Mouse (Mus musculus): ENCODE measurements around the gene Pidd1. TPM values are rescaled to one million over a fixed set of nuclear protein-coding genes. Genes with fewer than 3 reads are reported as not detected.

Pidd1 gene
- polyA plus RNA-seq, 1 experiment from 2014 or later: 12.0 TPM

DNA sequence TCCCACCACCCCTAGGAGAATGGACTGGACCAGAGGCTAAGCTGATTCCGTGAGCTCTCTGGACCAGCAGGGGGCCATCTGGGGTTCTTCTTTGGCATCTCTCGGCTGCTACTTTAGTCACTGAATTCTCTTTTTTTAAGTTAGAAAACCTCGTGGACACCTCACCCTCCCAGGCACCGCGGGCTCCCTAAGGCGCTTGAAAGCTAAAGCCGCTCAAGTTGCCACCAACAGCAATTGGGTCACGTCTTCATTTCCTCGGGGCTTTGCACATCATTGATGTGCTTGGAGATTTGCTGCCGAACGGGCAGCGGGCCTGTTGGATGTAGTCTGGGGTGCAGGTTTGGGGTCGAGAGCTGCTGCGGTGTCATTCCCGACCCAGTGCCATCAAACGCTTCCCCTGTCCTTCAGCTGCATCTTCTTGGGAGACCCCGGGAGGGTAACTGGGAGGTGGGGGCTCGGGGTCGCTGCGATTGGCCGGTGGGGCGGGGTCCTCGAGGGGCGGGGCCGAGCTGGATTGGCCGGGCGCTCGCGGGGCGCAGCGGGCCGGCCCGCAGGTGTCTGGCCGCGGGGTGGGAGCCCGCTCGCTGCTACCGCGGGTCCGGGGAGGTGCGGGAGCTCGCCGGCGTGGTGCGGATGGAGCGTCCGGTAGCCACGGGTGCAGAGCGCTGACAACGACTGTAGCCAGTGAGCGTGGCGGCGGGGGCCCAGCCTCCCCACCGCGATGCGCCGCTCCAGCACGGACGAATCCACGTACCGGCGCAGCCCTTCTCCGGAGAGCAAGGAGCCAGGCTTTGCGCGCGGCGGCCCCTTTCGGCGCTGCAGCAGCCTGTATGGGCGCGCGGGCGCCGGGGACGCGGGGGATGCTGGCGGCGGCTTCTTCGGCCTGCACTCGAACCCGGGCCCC lies 37.9 kb upstream of the Pidd1 start:
- H3K27me3 ChIP-seq (replicated peaks): peaks cover 13% of the 10 kb centered on the region
- H3K27ac ChIP-seq (ENCODE audit: poor library complexity, severe bottlenecking): no peak overlapping the region
- H3K4me3 ChIP-seq: peak overlapping the region; percentile 59
- under 1% methylated on average over 73 of the region's 81 CpGs for WGBS
- peak overlapping the region; percentile 98 for H3K4me2 ChIP-seq
- ATAC-seq (ENCODE audit: insufficient number of reproducible peaks, low FRiP score): peak; percentile 9; the same call in 1 of the 2 replicates
- H3K9ac ChIP-seq: peak overlapping the region; percentile 80
- H3K36me3 ChIP-seq: no peaks in the 10 kb centered on the region
- peaks cover 56% of the 10 kb centered on the region for H3K4me1 ChIP-seq (replicated peaks)
- no peaks in the 10 kb centered on the region for H3K9me3 ChIP-seq (replicated peaks)

DNA sequence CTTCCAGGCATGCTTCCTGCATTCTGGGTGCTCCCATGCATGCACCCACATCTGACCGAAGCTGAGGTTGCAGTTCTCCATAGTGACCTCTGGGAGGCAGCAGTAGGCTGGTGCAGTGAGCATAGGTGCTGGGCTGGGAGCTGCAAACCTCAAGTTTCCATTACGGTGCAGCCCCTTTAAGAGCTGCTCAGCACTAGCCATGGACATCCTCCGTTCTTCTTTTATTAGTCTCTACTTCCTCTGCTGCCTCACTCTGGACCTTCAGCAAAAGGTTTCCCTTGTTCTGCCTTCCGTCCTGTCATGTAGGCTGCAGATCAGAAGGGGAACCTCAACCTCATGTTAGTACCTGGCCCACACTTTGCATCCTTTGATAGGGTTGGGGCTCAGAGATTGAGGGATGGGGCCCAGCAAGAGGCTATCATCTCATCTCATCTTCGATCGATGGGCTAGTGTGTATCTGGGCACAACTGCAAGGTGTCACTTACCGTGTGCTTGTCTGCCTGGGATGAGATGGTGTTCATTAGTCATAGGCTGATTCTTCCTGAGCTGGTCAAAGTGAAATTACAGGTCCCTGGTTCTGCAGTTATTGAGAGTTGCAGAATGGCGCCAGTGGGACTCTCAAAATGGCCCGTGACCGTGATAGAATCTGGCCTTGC lies 37.1 kb upstream of the Pidd1 start:
- Histone ChIP-seq H3K9ac (peak overlapping the region; percentile 80; the same call in 1 of the 2 replicates), H3K4me1 (replicated peaks) (peaks cover 64% of the 10 kb centered on the region), H3K4me3 (peak overlapping the region; percentile 59), H3K27me3 (replicated peaks) (peaks cover 13% of the 10 kb centered on the region), H3K9me3 (replicated peaks) (no peaks in the 10 kb centered on the region), H3K27ac (ENCODE audit: poor library complexity, severe bottlenecking) (no peak overlapping the region), H3K36me3 (no peaks in the 10 kb centered on the region), H3K4me2 (peak overlapping the region; percentile 98)
- WGBS: 12% methylated on average over 10 of the region's 10 CpGs
- no peak for ATAC-seq (ENCODE audit: insufficient number of reproducible peaks, low FRiP score)

DNA sequence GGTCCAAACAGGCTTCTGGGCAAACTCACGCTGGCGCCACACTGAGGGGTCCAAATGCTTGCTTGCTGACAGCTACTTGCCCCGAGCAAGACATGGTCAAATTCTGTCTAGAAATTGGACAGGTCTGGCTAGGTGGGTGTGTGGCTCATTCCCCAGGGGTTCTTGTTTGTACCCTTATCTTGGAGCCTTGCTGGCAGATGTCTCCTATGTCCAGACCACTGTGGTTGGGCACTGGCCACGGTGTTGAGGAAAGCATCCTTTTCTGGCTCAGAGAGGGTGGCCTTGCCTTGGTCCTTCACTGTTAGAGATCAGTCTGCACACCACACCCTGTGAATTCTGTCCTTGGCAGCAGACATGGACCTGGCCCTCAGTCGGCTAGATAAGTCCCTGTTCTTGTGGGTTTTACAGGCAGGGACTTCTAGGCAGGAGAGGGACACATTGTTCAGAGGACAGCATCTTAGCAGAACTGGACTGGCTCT lies 34.5 kb upstream of the Pidd1 start:
- H3K27ac ChIP-seq (ENCODE audit: poor library complexity, severe bottlenecking): peak overlapping the region; percentile 93
- H3K9ac ChIP-seq: peak overlapping the region; percentile 17
- peaks cover 10% of the 10 kb centered on the region for H3K27me3 ChIP-seq (replicated peaks)
- H3K9me3 ChIP-seq (replicated peaks): no peaks in the 10 kb centered on the region
- WGBS: 40% methylated on average over 5 of the region's 5 CpGs
- no peak for ATAC-seq (ENCODE audit: insufficient number of reproducible peaks, low FRiP score)
- no peaks in the 10 kb centered on the region for H3K36me3 ChIP-seq
- no peak overlapping the region for H3K4me3 ChIP-seq
- peaks cover 72% of the 10 kb centered on the region for H3K4me1 ChIP-seq (replicated peaks)
- H3K4me2 ChIP-seq: peak overlapping the region; percentile 84

DNA sequence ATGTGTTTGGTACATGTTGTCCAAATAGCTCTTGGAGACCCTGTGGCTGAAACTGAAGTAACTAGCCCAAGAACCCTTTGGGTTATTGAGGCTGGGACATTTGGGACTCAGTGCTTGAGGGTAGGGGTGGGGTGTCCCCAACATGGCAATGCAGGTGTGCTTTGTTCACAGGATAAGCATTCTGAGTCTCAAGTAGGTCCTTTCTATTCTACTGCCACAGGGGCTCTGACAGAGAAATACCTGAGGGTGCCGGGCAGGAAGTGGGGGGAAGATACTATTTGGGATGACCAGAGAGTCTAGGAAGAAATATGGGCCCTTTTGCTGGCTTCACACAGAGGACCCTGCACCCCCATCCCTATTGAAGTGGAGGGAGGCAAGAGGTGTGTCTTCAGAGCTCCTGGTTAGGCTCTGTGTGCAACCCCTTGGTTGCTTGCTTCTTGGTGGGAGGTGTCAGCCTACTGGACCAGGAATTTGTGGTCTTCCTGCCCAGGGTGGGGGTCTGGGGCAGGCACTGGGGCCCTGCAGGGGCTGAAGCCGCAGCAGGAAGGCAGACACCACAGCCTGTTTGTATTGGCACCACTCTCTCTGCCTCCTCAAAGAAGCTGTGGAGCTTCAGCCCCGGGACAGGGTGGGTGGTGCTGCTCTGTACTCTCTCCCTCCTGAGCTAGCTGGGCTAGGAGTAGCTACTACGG lies 33.9 kb upstream of the Pidd1 start:
- no peaks in the 10 kb centered on the region for H3K9me3 ChIP-seq (replicated peaks)
- peaks cover 71% of the 10 kb centered on the region for H3K4me1 ChIP-seq (replicated peaks)
- H3K27me3 ChIP-seq (replicated peaks): peaks cover 5% of the 10 kb centered on the region
- peak overlapping the region; percentile 93 for H3K27ac ChIP-seq (ENCODE audit: poor library complexity, severe bottlenecking)
- peaks cover 2% of the 10 kb centered on the region for H3K36me3 ChIP-seq
- peak overlapping the region; percentile 80; the same call in 1 of the 2 replicates for H3K4me3 ChIP-seq
- WGBS: 35% methylated on average over 4 of the region's 4 CpGs
- peak overlapping the region; percentile 84 for H3K4me2 ChIP-seq
- H3K9ac ChIP-seq: peak overlapping the region; percentile 83
- ATAC-seq (ENCODE audit: insufficient number of reproducible peaks, low FRiP score): peak; percentile 16

DNA sequence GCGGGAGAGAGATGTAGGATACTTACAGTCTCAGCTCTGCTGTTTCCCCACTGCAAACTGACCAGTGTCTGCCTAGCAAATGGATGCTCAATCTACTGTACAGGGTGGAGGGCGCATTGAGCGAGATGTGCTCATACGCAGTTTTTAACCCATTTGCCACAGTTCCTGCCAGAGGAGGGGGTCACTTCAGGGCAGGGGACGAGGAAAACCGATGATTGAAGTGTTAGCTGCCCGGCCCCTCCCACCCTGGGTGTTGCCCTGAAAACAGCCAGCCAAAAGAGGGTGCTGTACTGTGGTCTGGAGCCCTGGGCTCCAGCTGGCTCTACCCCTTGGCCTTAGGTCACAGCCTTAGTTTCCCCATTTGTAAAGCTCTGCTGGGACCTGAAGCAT lies 33.2 kb upstream of the Pidd1 start:
- 12% methylated on average over 7 of the region's 7 CpGs for WGBS
- H3K4me2 ChIP-seq: peak overlapping the region; percentile 84
- peak overlapping the region; percentile 83 for H3K9ac ChIP-seq
- peak overlapping the region; percentile 80 for H3K4me3 ChIP-seq
- H3K27ac ChIP-seq (ENCODE audit: poor library complexity, severe bottlenecking): peak overlapping the region; percentile 93
- H3K4me1 ChIP-seq (replicated peaks): peaks cover 63% of the 10 kb centered on the region
- H3K27me3 ChIP-seq (replicated peaks): no peaks in the 10 kb centered on the region
- 0 out of 2 replicates have a peak, but pooled peaks have one; percentile 0 for ATAC-seq (ENCODE audit: insufficient number of reproducible peaks, low FRiP score)
- peaks cover 9% of the 10 kb centered on the region for H3K36me3 ChIP-seq
- H3K9me3 ChIP-seq (replicated peaks): no peaks in the 10 kb centered on the region

DNA sequence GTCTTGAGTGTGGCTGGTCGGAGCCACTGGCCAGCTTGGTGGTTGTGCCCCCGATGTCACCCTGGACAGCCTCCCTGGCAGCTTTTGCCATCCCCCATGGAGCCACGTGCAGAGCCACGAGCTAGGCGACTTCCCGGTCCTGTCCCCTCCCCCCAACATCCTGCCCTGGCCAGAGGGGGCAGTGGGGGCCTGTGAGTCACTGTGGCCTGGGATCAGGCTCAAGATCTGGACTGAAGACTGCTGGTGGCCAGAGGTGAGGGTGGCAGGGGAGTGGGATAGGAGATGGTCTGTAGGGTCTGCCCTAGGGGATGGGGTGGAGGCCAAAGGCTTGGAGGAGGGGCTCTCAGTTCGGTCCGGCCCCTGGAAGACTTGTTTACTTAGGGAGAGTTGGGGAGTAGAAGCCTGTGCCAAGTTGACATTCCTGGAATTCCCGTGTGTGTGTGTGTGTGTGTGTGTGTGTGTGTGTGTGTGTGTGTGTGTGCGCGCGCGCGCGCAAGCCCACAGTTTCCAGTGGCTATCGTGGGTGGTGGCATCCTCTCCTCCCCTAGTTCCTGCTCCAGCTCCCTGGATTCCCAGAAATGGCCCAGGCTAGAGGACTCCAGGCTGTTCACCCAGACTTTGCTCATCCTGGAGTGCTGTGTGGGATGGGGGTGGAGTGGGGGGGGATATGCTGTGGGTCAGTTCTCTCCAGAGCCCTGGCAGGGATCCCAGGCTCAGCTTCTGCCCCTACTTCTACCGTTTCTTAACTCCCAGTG lies 32.6 kb upstream of the Pidd1 start:
- WGBS: 0% methylated on average over 17 of the region's 17 CpGs
- Histone ChIP-seq H3K36me3 (peaks cover 13% of the 10 kb centered on the region), H3K27ac (ENCODE audit: poor library complexity, severe bottlenecking) (peak overlapping the region; percentile 93), H3K27me3 (replicated peaks) (no peaks in the 10 kb centered on the region), H3K4me1 (replicated peaks) (peaks cover 60% of the 10 kb centered on the region), H3K4me3 (peak overlapping the region; percentile 80), H3K4me2 (peak overlapping the region; percentile 84), H3K9me3 (replicated peaks) (no peaks in the 10 kb centered on the region), H3K9ac (peak overlapping the region; percentile 83)
- ATAC-seq (ENCODE audit: insufficient number of reproducible peaks, low FRiP score): peak; percentile 63

DNA sequence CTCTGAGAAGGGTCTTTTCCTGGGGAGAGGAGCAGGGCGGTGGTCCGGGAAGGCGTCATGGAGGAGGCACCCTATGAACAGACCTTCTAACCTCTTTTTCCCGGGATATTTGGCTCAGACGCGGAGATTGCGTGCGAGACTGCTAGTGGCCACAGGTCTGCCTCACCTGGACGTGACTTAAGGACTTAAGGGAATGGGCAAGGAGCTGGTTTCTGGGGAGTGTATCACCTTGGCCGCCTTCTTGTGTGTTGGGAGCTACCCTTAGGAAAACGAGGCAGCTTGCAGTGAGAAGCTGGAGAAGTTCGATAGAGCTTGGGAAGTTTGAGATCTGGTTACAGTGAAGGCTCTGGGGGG lies 32.0 kb upstream of the Pidd1 start:
- Histone ChIP-seq H3K36me3 (peaks cover 19% of the 10 kb centered on the region), H3K9ac (peak overlapping the region; percentile 83), H3K4me3 (peak overlapping the region; percentile 80), H3K4me1 (replicated peaks) (peaks cover 54% of the 10 kb centered on the region), H3K27me3 (replicated peaks) (no peaks in the 10 kb centered on the region), H3K9me3 (replicated peaks) (no peaks in the 10 kb centered on the region), H3K4me2 (peak overlapping the region; percentile 84), H3K27ac (ENCODE audit: poor library complexity, severe bottlenecking) (peak overlapping the region; percentile 93)
- ATAC-seq (ENCODE audit: insufficient number of reproducible peaks, low FRiP score): 0 out of 2 replicates have a peak, but pooled peaks have one; percentile 10
- under 1% methylated on average over 12 of the region's 12 CpGs for WGBS

DNA sequence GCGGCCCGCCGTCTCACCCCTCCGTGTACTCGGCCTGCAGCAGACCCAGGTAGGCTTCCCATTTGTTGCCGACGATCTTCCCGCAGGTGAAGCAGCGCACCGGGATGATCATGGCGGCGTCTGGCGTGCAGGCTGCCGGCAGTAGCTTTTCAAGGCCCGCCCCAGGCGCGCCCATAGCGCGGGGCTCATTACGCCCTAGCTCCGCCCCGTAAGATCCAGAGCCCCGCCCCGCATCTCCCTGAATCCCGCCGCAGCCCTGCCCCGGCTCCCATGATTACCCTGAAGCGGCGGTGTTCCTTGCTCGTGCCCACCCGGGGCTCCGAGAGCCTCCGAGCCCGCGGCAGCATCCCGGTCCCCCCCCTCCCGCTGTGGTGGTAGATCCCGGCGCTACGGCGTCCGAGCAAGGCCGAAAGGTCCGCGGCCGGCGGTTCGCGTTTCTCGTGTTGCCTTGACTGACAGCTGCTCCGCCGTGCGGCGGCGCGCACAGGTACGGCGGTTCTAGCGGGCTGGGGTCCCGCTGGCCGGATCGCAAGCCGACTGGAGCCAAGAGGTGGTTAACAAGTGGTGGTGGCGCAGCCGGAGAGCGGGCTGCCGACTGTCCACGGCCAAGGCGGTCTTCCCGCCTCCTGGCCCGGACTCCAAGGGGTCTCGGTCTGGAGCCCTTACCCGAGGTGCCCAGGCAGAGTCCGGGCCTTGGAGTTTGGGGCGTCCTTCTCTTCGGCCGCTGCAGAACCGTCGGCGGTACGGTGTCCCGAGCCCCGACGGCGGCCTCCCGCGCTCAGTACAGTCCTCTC lies 31.4 kb upstream of the Pidd1 start, which contains the start of the genes Polr2l and Tspan4:
Gene Polr2l, minus strand, starts transcription at position 122 of the 794 bp plus-strand sequence.
Gene Tspan4, plus strand, starts transcription at position 230 of the 794 bp plus-strand sequence.
- peak within 1 kb of the TSS; percentile 93 for H3K27ac ChIP-seq (ENCODE audit: poor library complexity, severe bottlenecking)
- WGBS: under 1% methylated on average over 87 of the region's 87 CpGs
- no peaks in the 10 kb centered on the region for H3K9me3 ChIP-seq (replicated peaks)
- peak within 1 kb of the TSS; percentile 80 for H3K4me3 ChIP-seq
- H3K27me3 ChIP-seq (replicated peaks): no peaks in the 10 kb centered on the region
- H3K36me3 ChIP-seq: peaks cover 25% of the 10 kb centered on the region
- H3K9ac ChIP-seq: peak within 1 kb of the TSS; percentile 83
- ATAC-seq (ENCODE audit: insufficient number of reproducible peaks, low FRiP score): peak; percentile 70
- peak within 1 kb of the TSS; percentile 84 for H3K4me2 ChIP-seq
- peaks cover 53% of the 10 kb centered on the region for H3K4me1 ChIP-seq (replicated peaks)

DNA sequence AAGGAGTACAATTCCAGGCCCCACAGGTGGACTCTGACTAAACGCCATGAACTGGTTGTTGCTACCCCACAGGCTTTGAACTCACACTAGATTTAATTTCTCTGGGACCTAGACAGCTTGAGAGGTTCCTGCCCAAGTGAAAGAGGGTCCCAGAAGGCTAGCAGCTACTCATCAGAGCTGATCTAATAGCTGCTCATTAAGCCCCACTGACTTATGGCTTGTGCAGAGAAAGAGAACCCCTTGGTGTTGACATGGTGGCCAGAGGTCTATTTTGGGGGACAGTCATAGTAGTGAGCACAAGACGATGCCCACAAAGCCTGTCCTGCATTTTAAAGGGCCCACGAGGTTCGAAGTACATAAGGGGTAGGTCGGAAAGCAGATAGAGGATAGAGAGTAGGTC lies 30.3 kb upstream of the Pidd1 start:
- peaks cover 35% of the 10 kb centered on the region for H3K36me3 ChIP-seq
- no peaks in the 10 kb centered on the region for H3K27me3 ChIP-seq (replicated peaks)
- WGBS: 9% methylated on average over 5 of the region's 5 CpGs
- ATAC-seq (ENCODE audit: insufficient number of reproducible peaks, low FRiP score): no peak
- no peak overlapping the region for H3K27ac ChIP-seq (ENCODE audit: poor library complexity, severe bottlenecking)
- peak overlapping the region; percentile 84 for H3K4me2 ChIP-seq
- H3K9ac ChIP-seq: peak overlapping the region; percentile 83
- peak overlapping the region; percentile 80 for H3K4me3 ChIP-seq
- no peaks in the 10 kb centered on the region for H3K9me3 ChIP-seq (replicated peaks)
- H3K4me1 ChIP-seq (replicated peaks): peaks cover 60% of the 10 kb centered on the region

All from heart, embryonic 12.5 days (tissue).